Mouse (Mus musculus) gastrocnemius, adult 2 months (tissue): Measurements from ENCODE around the gene Gpr180. TPM values are rescaled to one million over a fixed set of nuclear protein-coding genes. Genes with fewer than 3 reads are reported as not detected.

Source experiments
- DNase-seq: peaks from one replicate; pipeline ENCODE4 v3.0.0; 2022
- H3K27ac ChIP-seq: fragments of 200-600 bp; 2 replicates; pipeline ENCODE4 v1.8.1; 2022; ENCODE audit warnings: mild to moderate bottlenecking
- H3K4me3 ChIP-seq: fragments of 200-600 bp; 2 replicates; pipeline ENCODE4 v1.8.1; 2022; ENCODE audit warnings: mild to moderate bottlenecking, moderate library complexity
- CTCF ChIP-seq: fragments of 200-600 bp; IDR thresholded peaks from 2 replicates; pipeline ENCODE4 v1.8.1; 2022; ENCODE audit warnings: antibody characterized with exemption, mild to moderate bottlenecking, moderate library complexity
- intact Hi-C: fragments of 180-260 bp; cut with DNase I; formaldehyde crosslinking; loops from one replicate; pipeline ENCODE4 v1.15.1; 2025
- total RNA-seq, 2 experiments: library from RNA; stranded (reverse); gene quantifications; 2 replicates each; pipeline ENCODE4 v1.2.3; 2021

Gene Gpr180
- total RNA-seq, 2 experiments from 2014 or later = 29.3 to 32.8 TPM

DNA sequence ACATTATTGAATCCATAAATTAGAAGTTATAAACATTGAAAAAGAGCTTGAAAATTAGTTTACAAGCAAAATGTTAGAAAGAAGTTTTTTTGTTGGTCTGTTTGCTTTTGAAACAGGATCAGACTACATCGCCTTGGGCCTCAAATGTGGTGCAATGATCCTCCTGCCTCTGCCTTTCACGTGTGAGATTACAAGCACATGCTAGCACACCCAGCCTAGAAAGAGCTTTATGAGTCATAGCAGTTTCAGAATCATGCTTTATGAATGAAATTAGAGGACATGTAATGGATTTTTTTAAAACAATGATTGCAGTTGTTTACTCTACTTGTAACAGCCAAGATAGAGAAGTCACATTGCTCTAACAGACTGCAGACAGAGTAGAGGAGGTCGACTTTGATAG, 24.8 kb downstream of the Gpr180 start:
- H3K4me3 ChIP-seq = no peak overlapping the region
- peak overlapping the region; percentile 86; the same call in 1 of the 2 replicates for H3K27ac ChIP-seq
- DNase-seq = no peak
- intact Hi-C loops = no loop called here
- TF ChIP-seq CTCF = no peak

DNA sequence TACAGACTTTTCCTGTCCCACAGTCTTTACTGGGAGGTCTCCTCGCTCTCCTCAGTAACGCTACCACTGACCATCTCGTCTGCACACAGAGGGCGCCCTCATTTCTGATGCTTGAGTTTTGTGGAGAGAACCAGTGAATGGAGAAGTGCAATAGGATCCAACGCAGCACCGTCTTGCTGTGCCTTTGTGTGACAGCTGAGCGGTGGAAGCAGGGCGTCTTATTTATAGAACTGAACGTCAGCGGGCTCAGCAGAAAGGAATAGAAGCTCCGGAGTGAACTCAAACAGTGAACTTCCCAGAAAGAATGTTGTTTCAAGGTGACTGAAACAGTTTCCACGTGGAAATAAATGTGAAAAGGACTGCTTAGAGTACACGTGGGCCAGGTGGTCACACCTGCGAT, 25.7 kb downstream of the Gpr180 start:
- DNase-seq = peak; percentile 52
- peak overlapping the region; percentile 86 for H3K27ac ChIP-seq
- intact Hi-C loops = no loop called here
- no peak for TF ChIP-seq CTCF
- no peak overlapping the region for H3K4me3 ChIP-seq

DNA sequence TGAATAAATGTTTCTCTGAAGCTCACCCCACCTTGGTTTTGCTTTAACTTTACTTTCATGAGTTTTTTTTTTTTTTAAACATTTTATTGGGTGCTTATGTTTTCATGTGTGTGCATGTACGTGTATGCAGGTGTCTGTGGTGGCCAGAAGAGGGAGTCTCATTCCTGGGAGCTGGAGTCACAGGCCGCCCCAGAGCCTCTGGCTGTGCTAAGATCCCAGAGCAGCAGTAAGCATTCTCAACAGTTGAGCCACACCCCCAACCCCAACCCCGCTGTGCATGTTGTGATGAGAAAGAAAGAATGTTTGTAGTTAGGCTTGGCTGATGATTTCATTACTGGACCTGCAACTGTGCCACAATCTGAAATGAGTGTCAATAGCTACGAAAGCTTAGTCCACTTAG, 31.8 kb downstream of the Gpr180 start:
- intact Hi-C loops = no loop called here
- no peak overlapping the region for H3K4me3 ChIP-seq
- TF ChIP-seq CTCF = no peak
- no peak overlapping the region for H3K27ac ChIP-seq
- DNase-seq = no peak

DNA sequence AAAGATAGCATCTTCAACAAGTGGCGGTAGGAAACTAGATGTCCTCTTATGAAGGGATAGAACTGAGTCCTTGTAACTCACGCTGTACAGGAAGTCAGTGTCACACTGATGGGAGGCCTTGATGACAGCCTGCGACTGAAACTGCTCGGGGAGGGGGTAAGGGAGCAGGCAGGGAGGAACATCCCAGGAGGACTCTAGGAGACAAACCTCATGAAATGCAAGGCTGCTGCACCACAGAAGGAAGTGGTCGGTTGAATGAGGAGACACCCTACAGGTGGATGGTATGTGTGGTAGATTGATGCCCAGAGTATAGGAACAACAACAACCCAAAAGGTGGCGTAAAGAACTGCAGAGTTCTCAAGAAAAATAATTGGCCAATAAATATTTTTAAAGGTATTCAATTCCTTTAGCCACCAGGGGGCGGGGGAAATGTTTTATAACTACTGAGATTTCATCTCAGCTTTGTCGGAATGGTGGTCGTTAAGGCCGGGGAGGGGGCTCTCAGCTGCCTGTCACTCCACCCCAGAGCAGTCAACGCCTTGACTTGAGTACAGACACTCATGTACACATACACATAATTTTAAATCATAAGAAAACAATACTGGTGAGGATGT, 36.7 kb downstream of the Gpr180 start:
- intact Hi-C loops = no loop called here
- no peak for TF ChIP-seq CTCF
- no peak for DNase-seq

DNA sequence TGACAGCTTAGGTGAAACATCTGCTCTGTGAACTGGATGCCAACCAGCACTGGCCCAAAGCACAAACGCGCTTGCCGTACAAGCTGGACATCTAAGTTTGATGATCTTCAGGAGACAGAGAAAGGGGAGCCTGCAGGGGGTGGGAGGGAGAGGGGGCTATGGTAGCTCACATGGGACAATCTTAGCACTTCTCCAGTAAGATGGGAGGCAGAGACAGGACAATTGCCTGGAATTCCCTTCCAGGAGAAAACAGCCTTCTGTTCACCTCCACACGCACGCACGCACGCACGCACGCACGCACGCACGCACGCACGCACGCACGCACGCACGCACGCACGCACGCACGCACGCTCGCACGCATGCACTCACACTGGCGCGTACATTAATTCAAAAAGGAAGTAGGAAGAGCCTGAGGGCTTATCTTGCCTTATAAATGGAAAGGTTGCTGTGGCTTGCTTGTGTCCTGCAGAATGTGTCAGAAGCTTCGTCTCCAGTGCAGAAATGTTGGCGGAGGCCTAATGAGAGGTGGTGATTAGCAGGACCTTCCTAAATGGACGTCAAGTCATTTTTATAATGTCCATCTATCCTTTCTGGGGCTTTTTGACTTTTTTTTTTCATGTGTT, 38.2 kb downstream of the Gpr180 start:
- no peak for DNase-seq
- intact Hi-C loops = no loop called here
- no peak for TF ChIP-seq CTCF
- no peak overlapping the region for H3K27ac ChIP-seq
- no peak overlapping the region for H3K4me3 ChIP-seq

More for the DNA sequence above, 36.7 kb downstream of the Gpr180 start:
- Histone ChIP-seq H3K4me3 (no peak overlapping the region), H3K27ac (no peak overlapping the region)

DNA sequence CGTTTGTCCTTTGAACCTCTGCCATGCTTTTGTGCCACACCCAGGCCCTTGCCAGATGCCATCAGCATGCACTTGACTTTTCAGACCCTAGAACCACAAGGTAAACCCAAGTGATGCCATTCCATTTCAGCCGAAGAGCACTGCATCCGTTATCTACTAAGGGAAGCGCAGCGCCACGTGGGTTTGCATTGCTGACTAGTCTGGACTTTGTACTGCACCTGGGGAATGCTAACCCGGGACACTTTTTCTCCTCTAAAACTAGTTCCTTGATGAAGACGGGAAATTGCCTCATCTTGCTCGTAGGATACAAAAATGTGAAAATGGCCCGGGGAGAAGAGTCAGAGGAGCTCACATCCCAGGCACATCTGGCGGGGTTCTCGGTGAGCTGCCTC, 38.7 kb downstream of the Gpr180 start:
- intact Hi-C loops = no loop called here
- no peak for DNase-seq
- Histone ChIP-seq H3K4me3 (no peak overlapping the region), H3K27ac (no peak overlapping the region)
- no peak for TF ChIP-seq CTCF

DNA sequence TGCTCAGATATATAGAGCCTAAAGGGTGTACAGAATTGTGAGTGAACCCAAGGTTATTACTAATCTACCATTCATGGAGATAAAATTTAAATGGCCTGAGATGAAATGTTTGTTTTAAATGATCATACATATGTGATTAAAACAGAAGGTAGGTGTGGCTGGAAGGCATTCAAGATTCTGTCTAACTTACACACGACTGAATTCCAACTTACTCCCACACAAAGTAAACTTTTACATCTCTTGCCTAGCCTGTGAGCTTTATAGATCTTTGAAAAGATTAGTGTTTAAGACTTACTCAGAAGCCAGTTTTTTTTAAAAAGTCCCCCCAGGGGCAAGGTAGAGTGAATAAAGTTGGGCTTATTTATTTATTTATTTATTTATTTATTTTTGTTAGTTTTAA, 42.3 kb downstream of the Gpr180 start:
- no peak overlapping the region for H3K4me3 ChIP-seq
- no peak for DNase-seq
- no peak for TF ChIP-seq CTCF
- intact Hi-C loops = no loop called here
- no peak overlapping the region for H3K27ac ChIP-seq

DNA sequence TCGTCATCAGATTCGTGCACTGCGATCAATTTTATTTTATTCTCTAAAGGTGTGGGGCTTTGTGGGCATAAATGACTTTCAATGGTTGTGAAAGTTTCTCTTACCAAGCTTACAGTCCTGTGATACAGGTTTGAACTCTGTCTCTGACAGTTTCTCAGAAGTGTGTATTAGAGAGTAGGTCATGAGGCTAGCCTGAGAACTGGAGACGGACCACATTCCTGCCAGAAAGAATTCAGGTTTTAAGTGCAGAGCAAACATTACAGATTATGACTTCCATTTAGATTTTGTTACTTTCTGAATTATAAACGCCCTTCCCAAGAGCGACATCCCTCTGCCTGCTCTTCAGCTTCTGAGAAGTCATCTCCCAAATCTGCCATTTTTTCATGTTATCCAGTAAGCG, 42.7 kb downstream of the Gpr180 start:
- peak overlapping the region; percentile 66 for H3K27ac ChIP-seq
- TF ChIP-seq CTCF = no peak
- no peak for DNase-seq
- intact Hi-C loops = no loop called here
- peak overlapping the region; percentile 79 for H3K4me3 ChIP-seq

DNA sequence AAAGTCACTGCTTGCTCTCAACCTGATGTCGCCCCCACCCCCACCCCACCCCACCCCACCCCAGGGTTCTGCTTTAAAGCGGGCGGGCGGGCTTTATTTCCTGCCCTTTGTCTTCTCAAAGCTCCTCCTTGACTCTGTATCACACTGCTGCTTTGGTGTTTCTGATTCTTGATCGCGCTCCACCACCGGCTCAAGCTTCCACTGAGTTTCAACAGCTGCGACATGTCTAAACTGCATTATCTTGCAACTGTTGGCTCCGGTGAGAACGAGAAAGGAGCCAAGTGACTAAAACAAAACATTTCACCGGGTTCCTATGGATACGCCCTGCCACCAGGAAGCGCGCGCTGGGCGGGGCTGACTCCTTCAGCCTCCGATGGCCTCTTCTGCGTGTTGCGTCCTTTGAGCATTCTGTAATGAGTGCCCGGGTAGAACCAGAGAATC, 43.2 kb downstream of the Gpr180 start:
- no peak for TF ChIP-seq CTCF
- intact Hi-C loops = no loop called here
- peak; percentile 62 for DNase-seq
- Histone ChIP-seq H3K4me3 (peak overlapping the region; percentile 79), H3K27ac (peak overlapping the region; percentile 66)

DNA sequence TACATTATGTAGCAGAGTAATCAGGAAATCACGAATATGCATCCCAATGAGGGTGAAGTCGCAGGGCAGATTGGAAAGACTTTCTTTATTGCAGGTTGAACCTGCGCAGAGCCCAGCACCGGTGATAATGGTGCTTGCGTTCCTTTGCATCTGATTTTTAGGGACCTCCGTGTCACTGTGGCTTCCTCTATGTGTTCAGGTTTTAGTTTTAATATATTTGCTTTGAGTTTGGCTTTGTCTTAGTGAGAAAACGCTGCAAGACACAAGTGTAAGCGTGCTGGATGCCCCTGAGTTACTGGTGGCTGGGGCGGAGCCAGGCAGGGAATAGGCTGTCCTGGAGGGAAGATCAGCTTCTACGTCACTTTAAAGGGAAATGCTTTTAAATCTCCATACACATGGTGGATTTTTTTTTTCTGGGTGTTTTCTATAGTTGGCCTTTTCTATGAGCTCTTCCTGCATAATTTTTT, 43.8 kb downstream of the Gpr180 start:
- peak; percentile 56 for DNase-seq
- intact Hi-C loops = no loop called here
- H3K4me3 ChIP-seq = peak overlapping the region; percentile 79
- no peak for TF ChIP-seq CTCF
- peak overlapping the region; percentile 66 for H3K27ac ChIP-seq

DNA sequence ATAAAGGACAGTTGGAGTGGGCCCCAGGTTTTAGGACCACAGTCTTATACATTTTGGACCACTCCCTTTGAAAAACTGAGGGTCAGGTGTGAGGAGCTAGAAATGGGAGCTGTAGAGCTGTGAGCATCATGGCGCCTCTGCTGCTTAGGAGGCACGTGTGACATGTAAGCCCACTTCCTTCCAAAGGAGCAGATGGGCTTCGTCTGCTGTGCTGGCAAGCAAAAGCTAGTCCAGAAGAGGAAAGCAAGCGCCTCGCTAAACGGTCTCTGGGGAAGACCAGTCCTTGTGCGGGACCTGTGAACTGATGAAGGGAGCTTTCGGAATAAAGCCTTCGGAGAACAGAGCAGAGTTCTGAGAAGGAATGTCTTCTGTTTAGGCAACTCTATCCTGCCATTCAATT, 54.5 kb downstream of the Gpr180 start:
- H3K4me3 ChIP-seq = no peak overlapping the region
- no peak for TF ChIP-seq CTCF
- no peak for DNase-seq
- no peak overlapping the region for H3K27ac ChIP-seq
- intact Hi-C loops = no loop called here

DNA sequence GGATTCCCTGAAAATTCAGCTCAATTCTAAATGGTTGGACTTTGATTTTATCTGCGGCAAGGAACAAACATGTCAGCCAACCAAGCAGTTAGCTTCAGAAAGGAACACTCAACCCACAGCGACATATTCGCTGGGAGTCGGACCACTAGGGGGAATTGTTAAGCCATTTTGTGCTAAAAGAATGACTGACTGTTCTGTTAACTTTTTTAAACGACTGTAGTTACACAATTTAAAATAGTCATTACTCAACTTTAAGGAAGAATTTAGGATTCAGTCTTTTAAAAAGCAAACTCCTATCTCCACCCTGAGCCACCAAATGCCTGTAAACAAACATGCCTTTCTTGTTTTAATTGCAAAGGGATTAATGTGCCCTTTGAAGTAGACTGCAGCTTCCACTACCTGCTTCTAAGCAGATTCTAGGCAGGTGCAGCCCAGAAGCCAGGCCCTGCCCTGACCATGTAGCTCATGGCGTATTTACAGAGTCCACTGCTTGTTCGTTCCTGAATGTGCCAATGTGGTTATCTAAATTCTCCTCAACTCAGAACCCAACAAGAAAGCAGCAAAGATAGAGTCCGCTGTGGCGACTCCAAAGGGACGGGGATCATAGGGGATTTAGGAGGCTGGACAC, 56.2 kb downstream of the Gpr180 start:
- H3K4me3 ChIP-seq = no peak overlapping the region
- DNase-seq = no peak
- H3K27ac ChIP-seq = no peak overlapping the region
- intact Hi-C loops = no loop called here
- no peak for TF ChIP-seq CTCF

DNA sequence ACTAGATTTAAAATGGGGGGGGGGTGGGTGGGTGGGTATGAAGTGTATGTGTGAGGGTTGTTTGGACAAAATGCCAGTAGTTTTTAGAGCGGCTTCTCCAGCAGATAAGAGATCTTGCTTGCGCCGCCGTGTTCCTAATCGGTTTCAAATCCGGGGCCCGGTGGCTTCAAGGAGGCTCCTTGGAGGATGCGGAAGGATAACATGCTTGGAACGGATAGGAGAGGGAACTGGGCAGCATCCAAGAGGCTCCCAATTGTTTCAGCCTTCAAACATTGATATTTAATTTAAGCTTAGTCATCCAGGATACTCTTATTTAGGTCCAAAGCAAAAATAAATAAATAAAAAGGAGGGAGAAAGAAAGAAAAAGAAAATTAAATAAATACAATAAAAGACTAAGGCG, 56.7 kb downstream of the Gpr180 start:
- no peak for DNase-seq
- no peak for TF ChIP-seq CTCF
- intact Hi-C loops = no loop called here
- Histone ChIP-seq H3K27ac (no peak overlapping the region), H3K4me3 (no peak overlapping the region)
